Mouse (Mus musculus) adrenal gland, postnatal 25 days (tissue): ENCODE results near the gene Rbl1. TPM values are rescaled to one million over a fixed set of nuclear protein-coding genes. Genes with fewer than 3 reads are reported as not detected.

Source experiments
- DNase-seq: peaks from one replicate; pipeline ENCODE4 v3.0.0; 2021; ENCODE audit warnings: mixed read lengths
- total RNA-seq: library from RNA; stranded (reverse); gene quantifications from 2 replicates; pipeline ENCODE4 v1.2.3, GENCODE M21; 2021

The Rbl1 gene
- total RNA-seq, 1 experiment from 2014 or later: 9.0 TPM

- no peak for DNase-seq
Observed at GRCm38 (mm10) chr2:157132686-157133540, 71.4 kb downstream of the Rbl1 start.

- no peak for DNase-seq
Observed at GRCm38 (mm10) chr2:157132086-157132485, 72.2 kb downstream of the Rbl1 start.

GRCm38 (mm10) chr2:157130813-157131514 is 73.4 kb downstream of the Rbl1 start:
- DNase-seq: no peak

GRCm38 (mm10) chr2:157129601-157130164 is 74.7 kb downstream of the Rbl1 start:
- no peak for DNase-seq

- no peak for DNase-seq
Observed at GRCm38 (mm10) chr2:157129096-157129495, 75.2 kb downstream of the Rbl1 start.

GRCm38 (mm10) chr2:157128072-157128471 is 76.3 kb downstream of the Rbl1 start:
- no peak for DNase-seq

GRCm38 (mm10) chr2:157127370-157127769 is 77.0 kb downstream of the Rbl1 start:
- no peak for DNase-seq

- DNase-seq: no peak
Observed at GRCm38 (mm10) chr2:157125246-157125645, 79.1 kb downstream of the Rbl1 start.

- no peak for DNase-seq
Observed at GRCm38 (mm10) chr2:157121766-157122165, 82.6 kb downstream of the Rbl1 start.

GRCm38 (mm10) chr2:157119075-157119474 is 85.3 kb downstream of the Rbl1 start:
- no peak for DNase-seq

GRCm38 (mm10) chr2:157118556-157118955 is 85.8 kb downstream of the Rbl1 start:
- DNase-seq: no peak

- DNase-seq: no peak
Observed at GRCm38 (mm10) chr2:157116964-157117363, 87.4 kb downstream of the Rbl1 start.

- DNase-seq: no peak
Observed at GRCm38 (mm10) chr2:157108236-157108635, 96.1 kb downstream of the Rbl1 start.

- DNase-seq: no peak
Observed at GRCm38 (mm10) chr2:157104454-157104853, 99.9 kb downstream of the Rbl1 start.

- no peak for DNase-seq
Observed at GRCm38 (mm10) chr2:157102256-157102655, 102.1 kb downstream of the Rbl1 start.

GRCm38 (mm10) chr2:157101650-157102049 is 102.7 kb downstream of the Rbl1 start:
- DNase-seq: no peak

GRCm38 (mm10) chr2:157100319-157100605 is 104.1 kb downstream of the Rbl1 start:
- no peak for DNase-seq

GRCm38 (mm10) chr2:157099532-157100318 is 104.6 kb downstream of the Rbl1 start:
- DNase-seq: no peak
